Mouse (Mus musculus): ENCODE measurements around the gene Zfp292.
"Not testable (repeated sequence)": the region's sequence is repeated elsewhere in the genome, so short reads cannot be mapped to it uniquely, and the experiment has no call there.

Gene Zfp292

GRCm38 (mm10) chr4:34882818-34883217, at the start of gene Zfp292:
TSS of gene Zfp292 (minus strand) at chr4:34882960.
- DNase-seq (ENCODE audit: low spot score), result peak; percentile 95

DNA sequence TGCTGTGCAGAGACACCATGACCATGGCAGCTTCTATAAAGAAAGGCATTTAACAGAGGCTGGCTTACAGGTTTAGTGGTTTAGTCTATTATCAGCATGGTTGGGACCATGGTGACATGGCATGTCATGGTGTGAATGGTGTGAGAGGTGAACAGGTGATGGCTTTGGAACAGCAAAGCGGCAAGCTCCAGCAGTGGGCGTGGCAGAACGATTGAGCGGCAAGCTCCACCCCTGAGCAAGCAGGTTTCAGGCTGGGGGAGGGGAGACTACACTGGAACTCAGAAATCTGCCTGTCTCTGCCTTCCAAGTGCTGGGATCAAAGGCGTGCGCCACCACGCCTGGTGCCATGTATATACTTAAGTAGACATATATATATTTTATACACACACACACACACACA, 45.6 kb upstream of the Zfp292 start:
- DNase-seq (ENCODE audit: low spot score), result not testable (repeated sequence)

DNA sequence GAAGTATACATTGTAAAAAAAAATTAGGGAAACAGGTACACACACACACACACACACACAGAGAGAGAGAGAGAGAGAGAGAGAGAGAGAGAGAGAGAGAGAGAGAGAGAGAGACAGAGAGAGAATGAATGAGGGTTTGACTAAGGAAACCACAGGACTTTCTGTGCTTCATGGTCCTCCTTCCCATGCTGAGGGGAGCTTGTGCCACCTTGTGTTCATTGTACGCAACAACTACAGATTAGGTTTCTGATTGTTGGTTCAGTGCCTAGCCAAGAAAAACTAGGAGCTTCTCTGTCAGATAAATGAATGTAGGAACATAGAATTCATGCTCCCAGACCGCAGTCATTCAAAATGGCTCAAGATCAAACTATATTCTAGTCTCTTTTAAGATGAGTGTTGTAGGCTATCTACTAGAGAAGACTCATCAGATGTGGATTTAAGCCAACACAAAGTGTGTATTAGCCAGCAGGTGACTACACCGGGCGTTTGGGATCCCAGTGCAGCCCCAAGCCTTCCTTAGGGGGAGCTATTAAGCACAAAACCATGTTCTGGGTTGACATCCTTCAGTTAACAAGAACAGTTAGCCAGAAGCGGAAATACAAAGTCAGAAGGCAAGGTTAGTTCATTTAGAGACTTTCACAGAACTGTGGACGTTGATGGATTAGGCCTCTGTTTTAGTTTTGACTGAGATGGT, 39.6 kb upstream of the Zfp292 start:
- DNase-seq (ENCODE audit: low spot score), result peak; percentile 85

GRCm38 (mm10) chr4:34917400-34917799, 34.6 kb upstream of the Zfp292 start:
- peak; percentile 9 for DNase-seq (ENCODE audit: low spot score)

DNA sequence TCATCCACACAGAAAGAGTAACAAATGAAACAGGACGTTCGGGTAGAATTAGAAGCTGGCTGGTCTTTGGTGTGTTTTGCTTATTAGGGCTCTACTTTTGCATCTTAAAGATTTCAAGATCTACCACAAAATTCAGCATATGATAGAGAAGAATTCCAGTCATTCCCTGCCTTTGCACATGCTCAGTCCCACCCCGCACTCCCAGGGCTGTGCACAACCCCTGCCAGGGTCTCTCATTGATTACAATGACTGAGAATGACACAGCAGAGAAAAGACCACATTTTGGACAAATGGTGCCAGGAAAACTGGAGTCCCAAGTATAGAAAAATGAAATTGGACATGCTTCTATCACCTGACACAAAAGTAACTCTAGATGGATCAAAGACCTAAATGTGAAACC, 29.4 kb upstream of the Zfp292 start:
- DNase-seq (ENCODE audit: low spot score), result no peak

DNA sequence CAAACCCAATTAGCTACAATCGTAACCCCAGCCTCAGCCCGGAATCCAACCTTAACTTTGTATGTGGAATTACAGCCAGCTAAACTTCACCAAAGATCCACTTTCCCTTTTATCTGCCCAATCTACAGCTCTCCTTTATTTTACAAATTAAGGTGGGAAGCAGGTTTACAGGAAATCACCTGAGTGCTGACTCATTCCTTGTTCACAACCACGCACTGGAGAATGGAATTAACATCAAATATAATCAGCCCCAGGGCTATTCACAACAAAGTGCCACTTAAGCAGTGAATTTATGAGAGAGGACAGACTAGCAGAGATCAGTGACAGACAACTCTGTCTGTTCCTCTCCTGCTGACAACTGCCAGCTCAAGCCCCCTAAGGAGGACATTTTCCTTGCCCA, 28.6 kb upstream of the Zfp292 start:
- DNase-seq (ENCODE audit: low spot score), result no peak

- no peak for DNase-seq (ENCODE audit: low spot score)
Measured at GRCm38 (mm10) chr4:34908127-34908526, 25.4 kb upstream of the Zfp292 start.

DNA sequence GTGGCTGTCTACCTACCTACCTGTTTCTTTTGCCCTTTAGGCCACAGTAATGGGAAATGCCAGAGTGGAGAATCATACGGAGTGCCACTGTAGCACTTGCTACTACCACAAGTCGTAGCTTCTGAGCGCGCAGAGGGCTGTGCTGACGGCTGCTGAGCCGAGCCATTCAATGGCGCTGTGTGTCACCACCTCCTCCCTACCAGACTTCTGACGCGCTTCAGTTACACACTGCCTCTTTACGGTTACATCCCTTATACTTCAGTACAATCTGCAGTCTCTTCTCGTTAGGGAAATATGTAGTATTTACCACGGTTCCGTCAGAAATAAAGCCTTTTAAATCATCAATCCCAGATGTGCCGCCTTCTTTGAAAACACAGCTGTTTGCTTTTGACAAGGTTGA, 24.3 kb upstream of the Zfp292 start:
- DNase-seq (ENCODE audit: low spot score), result no peak

- DNase-seq (ENCODE audit: low spot score), result no peak
Measured at GRCm38 (mm10) chr4:34906151-34906550, 23.4 kb upstream of the Zfp292 start.

DNA sequence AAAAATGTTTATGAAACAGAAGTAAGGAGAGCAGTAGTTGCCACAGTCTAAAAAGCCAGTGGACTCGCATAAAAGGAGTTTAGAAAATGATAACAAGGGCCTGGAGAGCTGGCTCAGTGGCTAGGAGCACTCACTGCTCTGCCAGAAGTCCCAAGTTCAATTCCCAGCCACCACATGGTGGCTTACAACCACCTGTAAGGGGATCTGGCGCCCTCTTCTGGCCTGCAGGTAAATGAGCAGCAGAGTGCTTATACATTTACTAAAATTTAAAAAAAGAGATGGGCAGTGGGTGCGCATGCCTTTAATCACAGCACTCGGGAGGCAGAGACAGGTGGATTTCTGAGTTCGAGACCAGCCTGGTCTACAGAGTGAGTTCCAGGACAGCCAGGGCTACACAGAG, 22.6 kb upstream of the Zfp292 start:
- no peak for DNase-seq (ENCODE audit: low spot score)

- not testable (repeated sequence) for DNase-seq (ENCODE audit: low spot score)
Measured at GRCm38 (mm10) chr4:34901582-34901981, 18.8 kb upstream of the Zfp292 start.

GRCm38 (mm10) chr4:34901166-34901565, 18.4 kb upstream of the Zfp292 start:
- no peak for DNase-seq (ENCODE audit: low spot score)

- DNase-seq (ENCODE audit: low spot score), result peak; percentile 52
Measured at GRCm38 (mm10) chr4:34900155-34900554, 17.4 kb upstream of the Zfp292 start.

DNA sequence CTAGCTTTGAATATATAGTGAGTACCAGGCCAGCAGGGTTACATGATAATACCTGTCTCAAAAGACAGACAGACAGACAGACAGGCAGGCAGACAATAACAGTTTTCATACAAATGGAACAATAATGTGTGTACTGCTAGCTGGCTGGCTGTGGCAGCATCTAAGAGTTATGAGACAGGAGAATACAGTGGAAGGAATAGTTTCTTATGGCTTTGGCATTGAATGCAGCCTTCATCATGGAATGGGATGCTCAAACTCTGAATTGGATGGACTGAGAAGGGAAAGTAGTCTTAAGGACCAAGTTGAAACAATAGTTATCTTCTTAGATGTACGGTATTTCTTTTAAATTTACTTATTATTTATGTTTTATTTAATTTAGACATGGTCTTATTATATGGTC, 16.6 kb upstream of the Zfp292 start:
- no peak for DNase-seq (ENCODE audit: low spot score)

DNA sequence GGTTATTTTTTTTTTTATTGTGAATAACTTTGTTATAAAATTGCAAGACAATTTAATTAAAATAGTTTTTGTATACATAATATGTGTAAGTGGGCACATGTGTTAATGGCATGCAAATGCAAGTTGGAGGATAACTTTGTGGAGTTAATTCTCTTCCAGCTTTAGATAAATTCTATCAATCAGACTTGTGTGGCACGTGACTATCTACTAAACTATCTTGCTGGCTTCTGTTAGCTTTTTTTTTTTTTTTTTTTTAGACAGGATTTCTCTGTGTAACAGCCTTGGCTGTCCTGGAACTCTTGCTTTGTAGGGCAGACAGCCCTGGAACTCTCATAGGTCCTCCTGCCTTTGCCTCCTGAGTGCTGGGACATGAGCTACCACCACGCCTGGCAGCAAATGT, 15.7 kb upstream of the Zfp292 start:
- DNase-seq (ENCODE audit: low spot score), result no peak

DNA sequence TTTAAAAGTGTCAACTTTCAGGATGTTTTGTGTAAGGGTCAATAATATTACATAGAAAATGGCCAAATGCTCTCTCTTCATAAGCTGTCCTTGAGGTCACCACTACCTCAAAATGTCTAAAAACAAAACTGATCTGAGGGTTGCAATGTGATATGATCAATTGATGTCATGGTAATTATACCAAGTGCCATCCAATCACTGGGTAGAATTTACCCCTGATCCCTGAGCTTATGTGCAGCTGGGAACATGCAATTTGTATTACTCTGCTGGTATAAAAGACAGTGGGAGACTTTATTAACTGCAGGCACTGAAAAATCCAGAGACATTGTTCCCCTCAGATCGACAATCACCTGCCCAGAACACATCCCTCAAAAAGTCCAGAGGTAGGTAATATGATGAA, 10.7 kb upstream of the Zfp292 start, which contains the start of gene Cga:
Gene Cga (plus strand): TSS at position 301 of the 400 bp plus-strand sequence.
- no peak for DNase-seq (ENCODE audit: low spot score)

- DNase-seq (ENCODE audit: low spot score), result no peak
Measured at GRCm38 (mm10) chr4:34889812-34890185, 7.0 kb upstream of the Zfp292 start.

- DNase-seq (ENCODE audit: low spot score), result peak; percentile 10
Measured at GRCm38 (mm10) chr4:34889101-34889811, 6.5 kb upstream of the Zfp292 start.

DNA sequence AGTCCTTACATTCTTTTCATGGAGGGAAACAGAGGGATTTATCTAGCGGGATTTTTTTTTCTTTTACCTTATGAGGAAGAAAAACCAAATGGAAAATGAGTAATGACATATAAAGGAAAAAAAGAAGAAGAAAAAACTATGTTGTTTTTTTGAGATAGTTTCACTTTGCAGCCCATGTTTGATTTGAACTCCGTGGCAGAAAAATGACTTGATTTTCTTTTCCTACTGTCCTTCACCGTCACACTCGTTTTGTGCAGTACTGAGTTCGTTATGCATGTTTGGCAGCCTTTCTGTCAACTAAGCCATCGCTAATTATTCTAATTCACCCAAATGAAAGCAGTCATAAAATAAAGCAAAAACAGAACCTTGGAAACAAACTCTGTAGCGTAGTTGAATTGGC, 4.5 kb upstream of the Zfp292 start:
- peak; percentile 8 for DNase-seq (ENCODE audit: low spot score)

- DNase-seq (ENCODE audit: low spot score), result peak; percentile 90
Measured at GRCm38 (mm10) chr4:34886490-34887111, 3.8 kb upstream of the Zfp292 start.

- no peak for DNase-seq (ENCODE audit: low spot score)
Measured at GRCm38 (mm10) chr4:34885631-34886351, 3.0 kb upstream of the Zfp292 start.

DNA sequence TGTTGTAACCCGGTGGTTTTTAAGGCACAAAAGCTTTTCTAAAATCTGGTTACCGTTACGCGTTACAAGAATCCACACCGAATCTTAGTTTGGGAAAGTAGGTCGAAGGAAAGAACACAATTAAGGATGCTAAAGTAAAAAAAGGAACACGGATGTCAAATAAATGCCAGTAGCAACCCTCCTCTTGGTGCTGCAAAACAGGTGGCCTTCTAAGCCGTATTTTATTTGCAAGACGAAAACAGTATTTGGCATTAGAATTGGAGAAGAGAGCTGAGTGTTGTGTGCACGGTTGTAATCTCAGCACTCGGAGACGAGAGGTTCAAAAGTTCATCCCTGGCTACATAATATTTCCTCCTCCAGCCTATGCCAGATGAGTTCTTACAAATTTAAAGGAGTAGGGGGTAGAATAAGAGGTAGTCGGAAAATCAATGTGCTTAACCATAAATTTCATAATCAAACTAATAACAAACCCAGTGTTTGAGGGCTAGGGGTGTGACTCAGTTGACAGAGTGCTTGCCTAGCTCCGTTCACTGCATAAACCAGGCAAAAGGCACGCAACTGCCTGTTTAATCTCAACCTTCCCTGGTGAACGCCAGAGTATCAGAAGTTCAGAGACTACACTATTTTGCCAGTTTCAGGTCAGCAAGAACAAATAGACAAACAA, 738 bp upstream of the Zfp292 start:
- DNase-seq (ENCODE audit: low spot score), result no peak
